In the genomic region with DNA sequence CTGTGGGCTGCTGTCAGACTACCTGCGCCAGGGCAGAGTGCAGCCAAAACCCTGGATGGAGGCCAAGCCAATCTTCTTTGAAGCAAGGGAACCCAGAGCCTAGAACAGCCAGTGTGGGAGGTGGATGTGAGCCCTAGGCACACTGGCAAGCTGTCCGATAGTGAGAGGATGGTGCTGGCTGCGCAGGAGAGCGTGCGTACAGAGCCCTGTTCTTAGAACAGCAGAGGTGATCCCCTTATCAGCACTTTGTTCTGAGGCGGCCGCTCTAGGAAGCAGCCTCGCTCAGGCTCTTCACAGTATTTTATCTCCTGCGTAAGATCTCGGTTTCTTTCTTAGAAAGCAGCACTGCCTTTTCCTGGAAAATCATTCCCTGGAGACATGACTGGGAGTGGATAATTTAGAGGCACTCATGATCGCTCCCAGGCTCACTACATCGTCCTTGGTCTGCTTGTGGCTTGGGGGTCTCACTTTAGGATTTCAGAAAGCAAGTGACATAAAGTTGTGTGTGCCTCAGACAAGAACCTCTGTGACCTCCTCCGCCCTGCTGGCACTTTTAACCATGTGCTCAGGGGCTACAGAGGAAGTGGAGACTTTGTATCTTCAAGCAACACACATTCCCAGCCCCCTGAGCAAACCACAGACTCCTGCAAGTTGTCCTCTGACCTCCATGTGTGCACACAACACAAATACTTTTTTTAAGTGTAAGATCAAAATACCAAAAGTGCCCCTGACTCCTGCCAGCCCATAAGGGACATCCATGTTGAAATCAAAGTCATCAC, we compare ENCODE assay signal across 9 mouse cellular contexts.
DNase-seq lines count a peak whose midpoint lies in the region; ATAC-seq lines count a peak whose summit lies in the region.
"Had no signal": no experiment of that assay in that cellular context is flagged by ENCODE, and none has a peak within 500 bp of the region (broad histone marks: within the 10 kb centered on the region; RNA-seq: fewer than 3 reads in every experiment).

No protein-coding gene starts in this region.

- peak; percentile 45 for DNase-seq in kidney, adult 18-20 months
- peak; percentile 74 for DNase-seq in c-Kit-positive CD71-positive TER-119-positive erythroid progenitor cells, embryonic 14.5 days (ENCODE audit: low spot score)
- peak; percentile 71 to 72 for DNase-seq in kidney, postnatal 25 days
- DNase-seq in thymus, postnatal 10 days (ENCODE audit: low spot score in 2 of 2) = peak; percentile 45 to 46
- no peak for DNase-seq in left cerebral cortex, postnatal 36 days (ENCODE audit: low spot score in 2 of 2)
- no peak for DNase-seq in Muller cell, postnatal 12 days (ENCODE audit: inconsistent ontology term)

- no peak overlapping the region for H3K9ac ChIP-seq in kidney, embryonic 15.5 days
- H3K9ac ChIP-seq: heart, embryonic 13.5 days; limb, embryonic 15.5 days had no signal

- no peak overlapping the region for H3K4me3 ChIP-seq in kidney, embryonic 15.5 days (replicated peaks)
- H3K4me3 ChIP-seq: heart, embryonic 13.5 days; limb, embryonic 15.5 days had no signal

- H3K4me1 ChIP-seq in kidney, embryonic 15.5 days = peaks cover 33% of the 10 kb centered on the region

- 62% methylated on average over 13 of the region's 13 CpGs for WGBS in kidney, embryonic 15.5 days

- intact Hi-C loops in left cerebral cortex, postnatal 36 days (cut with DNase I) = no loop called here

- no peaks in the 10 kb centered on the region for H3K9me3 ChIP-seq in kidney, embryonic 15.5 days (replicated peaks)
- H3K9me3 ChIP-seq: heart, embryonic 13.5 days; limb, embryonic 15.5 days had no signal

- ATAC-seq in kidney, embryonic 15.5 days (replicated peaks; ENCODE audit: low FRiP score) = no peak

- no peaks in the 10 kb centered on the region for H3K36me3 ChIP-seq in kidney, embryonic 15.5 days
- H3K36me3 ChIP-seq: limb, embryonic 15.5 days had no signal

- no peaks in the 10 kb centered on the region for H3K27me3 ChIP-seq in kidney, embryonic 15.5 days
- H3K27me3 ChIP-seq: heart, embryonic 13.5 days; limb, embryonic 15.5 days had no signal

- H3K27ac ChIP-seq in kidney, embryonic 15.5 days = no peak overlapping the region
- H3K27ac ChIP-seq: heart, embryonic 13.5 days; limb, embryonic 15.5 days had no signal

- no peak overlapping the region for H3K4me2 ChIP-seq in kidney, embryonic 15.5 days
- H3K4me2 ChIP-seq: heart, embryonic 13.5 days; limb, embryonic 15.5 days had no signal

Comparison
In these comparisons a context has a peak if more than half of its experiments do, and no peak if none do; other contexts are left out.
1. DNase-seq: peak in kidney, adult 18-20 months (single experiment), c-Kit-positive CD71-positive TER-119-positive erythroid progenitor cells, embryonic 14.5 days (single experiment), kidney, postnatal 25 days (2 of 2) and thymus, postnatal 10 days (2 of 2); none in left cerebral cortex, postnatal 36 days (0 of 2) and Muller cell, postnatal 12 days (single experiment).